Mouse (Mus musculus) ES-Bruce4 (cell line): ENCODE results near the gene Cep164.

Source experiments
- CTCF ChIP-seq: IDR thresholded peaks from one replicate; pipeline ENCODE4 v1.8.1; 2011; ENCODE audit warnings: low read depth, low read length
- EP300 ChIP-seq: IDR thresholded peaks from 2 replicates; pipeline ENCODE4 v1.6.1; 2011; ENCODE audit warnings: low read depth, low read length; ENCODE audit not compliant: insufficient read depth
- POLR2A ChIP-seq: IDR thresholded peaks from one replicate; pipeline ENCODE4 v1.8.1; 2011; ENCODE audit warnings: low read length; ENCODE audit not compliant: insufficient read depth

DNA sequence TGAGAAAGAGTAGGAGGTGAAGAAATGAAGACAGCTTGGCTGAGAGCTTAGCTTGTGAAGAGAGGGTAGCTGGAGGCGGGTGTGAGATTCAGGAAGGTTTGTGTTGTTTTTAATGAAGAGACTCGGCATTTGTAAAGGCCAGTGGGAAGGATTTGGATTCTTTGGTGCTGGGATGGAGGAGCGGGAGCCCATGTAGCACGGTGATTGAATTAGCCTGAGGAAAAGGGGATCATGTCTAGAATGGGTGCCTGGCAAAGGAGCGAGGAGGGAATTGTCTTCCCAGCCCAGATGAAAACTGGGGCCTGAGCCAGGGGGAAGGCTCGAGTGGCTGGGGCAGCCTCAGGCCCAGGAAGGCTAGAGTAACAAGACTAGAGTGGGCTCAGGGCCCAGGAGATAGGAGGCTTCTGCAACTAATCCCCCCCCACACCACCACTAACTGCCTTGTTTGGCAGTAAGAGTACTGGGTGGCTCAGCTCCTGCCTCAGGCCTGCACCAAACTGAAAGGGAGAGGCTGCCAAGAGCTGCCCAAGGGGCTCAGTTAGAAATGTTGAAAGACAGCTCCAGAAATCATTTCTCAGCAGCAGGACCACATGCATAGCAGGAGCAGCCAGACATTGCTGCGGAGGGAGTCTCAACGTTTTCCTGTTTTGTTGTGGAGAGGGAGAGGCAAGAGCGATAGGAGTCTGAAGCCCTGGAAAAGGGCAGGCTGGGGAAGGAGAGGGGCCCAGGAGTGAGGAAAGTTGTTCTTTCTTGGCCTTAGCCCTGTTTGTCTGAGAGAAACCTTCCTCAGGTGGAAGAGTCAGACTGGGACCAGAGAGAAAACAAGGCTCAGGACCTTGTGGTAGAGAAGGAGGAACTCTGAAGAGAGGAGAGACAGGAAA lies 21.3 kb upstream of the Cep164 start:
- TF ChIP-seq CTCF = no peak
- no peak for TF ChIP-seq POLR2A
- TF ChIP-seq EP300 = no peak
